Mouse (Mus musculus) ovary, postnatal 10 days (tissue): ENCODE results near the gene Adamts12.

Source experiments
- DNase-seq: peaks from one replicate; pipeline ENCODE4 v3.0.0; 2022; ENCODE audit warnings: low spot score

Adamts12 gene

GRCm38 (mm10) chr15:11160759-11161158, 96.2 kb downstream of the Adamts12 start:
- no peak for DNase-seq

GRCm38 (mm10) chr15:11165883-11166282, 101.3 kb downstream of the Adamts12 start:
- DNase-seq: no peak

- DNase-seq: no peak
Measured at GRCm38 (mm10) chr15:11173884-11174470, 109.4 kb downstream of the Adamts12 start.

- no peak for DNase-seq
Measured at GRCm38 (mm10) chr15:11174842-11175241, 110.3 kb downstream of the Adamts12 start.

- no peak for DNase-seq
Measured at GRCm38 (mm10) chr15:11177448-11177847, 112.9 kb downstream of the Adamts12 start.

- no peak for DNase-seq
Measured at GRCm38 (mm10) chr15:11179751-11180169, 115.2 kb downstream of the Adamts12 start.

- DNase-seq: no peak
Measured at GRCm38 (mm10) chr15:11186711-11187110, 122.1 kb downstream of the Adamts12 start.

- DNase-seq: no peak
Measured at GRCm38 (mm10) chr15:11190447-11190846, 125.9 kb downstream of the Adamts12 start.

GRCm38 (mm10) chr15:11192762-11193161, 128.2 kb downstream of the Adamts12 start:
- no peak for DNase-seq

- DNase-seq: no peak
Measured at GRCm38 (mm10) chr15:11197051-11197450, 132.5 kb downstream of the Adamts12 start.

- no peak for DNase-seq
Measured at GRCm38 (mm10) chr15:11198246-11198795, 133.7 kb downstream of the Adamts12 start.

GRCm38 (mm10) chr15:11203084-11203483, 138.5 kb downstream of the Adamts12 start:
- DNase-seq: no peak

GRCm38 (mm10) chr15:11204934-11205333, 140.3 kb downstream of the Adamts12 start:
- DNase-seq: no peak

- DNase-seq: no peak
Measured at GRCm38 (mm10) chr15:11210976-11211375, 146.4 kb downstream of the Adamts12 start.

GRCm38 (mm10) chr15:11233906-11234632, 169.5 kb downstream of the Adamts12 start:
- DNase-seq: no peak

GRCm38 (mm10) chr15:11240406-11240805, 175.8 kb downstream of the Adamts12 start:
- DNase-seq: no peak

- DNase-seq: no peak
Measured at GRCm38 (mm10) chr15:11241288-11241687, 176.7 kb downstream of the Adamts12 start.

- no peak for DNase-seq
Measured at GRCm38 (mm10) chr15:11246402-11246801, 181.8 kb downstream of the Adamts12 start.

- DNase-seq: no peak
Measured at GRCm38 (mm10) chr15:11279273-11280080, 214.9 kb downstream of the Adamts12 start.

GRCm38 (mm10) chr15:11280689-11281264, 216.2 kb downstream of the Adamts12 start:
- no peak for DNase-seq

- DNase-seq: no peak
Measured at GRCm38 (mm10) chr15:11283171-11283570, 218.6 kb downstream of the Adamts12 start.

- no peak for DNase-seq
Measured at GRCm38 (mm10) chr15:11287780-11288179, 223.2 kb downstream of the Adamts12 start.
